Mouse (Mus musculus): ENCODE results near the gene Cfap69.

- TF ChIP-seq POLR2A (IDR thresholded peaks at IDR 0.05; ENCODE audit: insufficient read depth, low read length), result no peak
- TF ChIP-seq CTCF (IDR thresholded peaks at IDR 0.05; ENCODE audit: low read depth, low read length), result no peak
- TF ChIP-seq EP300 (IDR thresholded peaks at IDR 0.05; ENCODE audit: insufficient read depth, low read depth, low read length), result no peak
These were observed 6.1 kb downstream of the Cfap69 start for GRCm38 (mm10) chr5:5657932-5658331.
